Comparison of ENCODE assay signal across 7 mouse cellular contexts in the genomic region with DNA sequence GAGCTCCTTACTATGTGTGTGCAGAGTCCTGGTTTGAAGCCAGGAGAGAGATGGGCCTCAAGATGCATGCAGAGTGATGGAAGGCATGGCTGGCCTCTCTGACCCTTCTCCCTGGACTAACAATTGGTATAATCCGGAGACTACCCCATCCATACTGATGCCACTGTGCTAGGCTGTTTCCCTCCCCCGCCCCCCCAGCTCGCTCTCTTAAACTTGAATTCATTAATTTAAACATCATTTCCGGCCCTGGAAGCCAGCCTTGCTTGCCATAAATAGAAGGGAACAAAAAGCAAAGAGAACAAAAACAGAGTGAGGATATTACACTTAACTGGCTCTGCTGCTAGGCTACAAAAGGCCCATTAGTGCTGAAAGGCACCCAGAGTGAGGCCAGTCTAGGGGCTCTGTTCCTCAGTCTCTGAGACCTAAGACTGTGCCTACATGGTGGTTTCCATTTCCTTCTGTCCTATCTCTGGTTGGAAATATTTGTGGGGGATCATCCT. TPM values are rescaled to one million over a fixed set of nuclear protein-coding genes. Genes with fewer than 3 reads are reported as not detected.
DNase-seq lines count a peak whose midpoint lies in the region; ATAC-seq and TF ChIP-seq lines count a peak whose summit lies in the region.

No protein-coding gene starts in this region.

- no peak for TF ChIP-seq CTCF in cortical plate, adult 2 months (IDR thresholded peaks at IDR 0.05; ENCODE audit: extremely low read depth, insufficient read depth, low read length)

- DNase-seq in retina, embryonic 14.5 days (ENCODE audit: low spot score) = peak; percentile 38
- no peak for DNase-seq in gastrocnemius, postnatal 10 days
- no peak for DNase-seq in c-Kit-positive CD71-positive TER-119-positive erythroid progenitor cells, embryonic 14.5 days (ENCODE audit: low spot score)

- H3K36me3 ChIP-seq in embryonic facial prominence, embryonic 15.5 days = no peaks in the 10 kb centered on the region
- no peaks in the 10 kb centered on the region for H3K36me3 ChIP-seq in hindbrain, embryonic 13.5 days
- no peaks in the 10 kb centered on the region for H3K36me3 ChIP-seq in liver, embryonic 15.5 days (replicated peaks)

- H3K27me3 ChIP-seq in embryonic facial prominence, embryonic 15.5 days = no peaks in the 10 kb centered on the region
- H3K27me3 ChIP-seq in hindbrain, embryonic 13.5 days = no peaks in the 10 kb centered on the region
- H3K27me3 ChIP-seq in liver, embryonic 15.5 days = no peaks in the 10 kb centered on the region

- H3K9me3 ChIP-seq in embryonic facial prominence, embryonic 15.5 days (replicated peaks) = no peaks in the 10 kb centered on the region
- H3K9me3 ChIP-seq in hindbrain, embryonic 13.5 days = no peaks in the 10 kb centered on the region
- no peaks in the 10 kb centered on the region for H3K9me3 ChIP-seq in liver, embryonic 15.5 days (replicated peaks)

- H3K4me3 ChIP-seq in cortical plate, adult 2 months (ENCODE audit: insufficient read depth, low read length) = no peak overlapping the region
- no peak overlapping the region for H3K4me3 ChIP-seq in embryonic facial prominence, embryonic 15.5 days (replicated peaks)
- no peak overlapping the region for H3K4me3 ChIP-seq in hindbrain, embryonic 13.5 days
- H3K4me3 ChIP-seq in liver, embryonic 15.5 days (replicated peaks) = no peak overlapping the region

- peak overlapping the region; percentile 26 for H3K4me2 ChIP-seq in embryonic facial prominence, embryonic 15.5 days (replicated peaks)
- peak overlapping the region; percentile 19 for H3K4me2 ChIP-seq in hindbrain, embryonic 13.5 days
- no peak overlapping the region for H3K4me2 ChIP-seq in liver, embryonic 15.5 days

- peak overlapping the region; percentile 8; the same call in 1 of the 2 replicates for H3K27ac ChIP-seq in cortical plate, adult 2 months (ENCODE audit: insufficient read depth, low read length)
- peak overlapping the region; percentile 88 for H3K27ac ChIP-seq in embryonic facial prominence, embryonic 15.5 days (replicated peaks)
- peak overlapping the region; percentile 86 for H3K27ac ChIP-seq in hindbrain, embryonic 13.5 days
- H3K27ac ChIP-seq in liver, embryonic 15.5 days (replicated peaks) = peak overlapping the region; percentile 35; the same call in 1 of the 2 replicates

- peak; percentile 76 for ATAC-seq in embryonic facial prominence, embryonic 15.5 days (ENCODE audit: insufficient number of reproducible peaks, low FRiP score, low TSS enrichment, low read depth)
- ATAC-seq in hindbrain, embryonic 13.5 days (ENCODE audit: low FRiP score) = peak; percentile 75
- no peak for ATAC-seq in liver, embryonic 15.5 days (ENCODE audit: insufficient read depth)

- no peak for TF ChIP-seq POLR2A in cortical plate, adult 2 months (IDR thresholded peaks at IDR 0.05; ENCODE audit: extremely low read depth, insufficient read depth, low read length)

- no peak overlapping the region for H3K9ac ChIP-seq in embryonic facial prominence, embryonic 15.5 days
- 0 out of 2 replicates have a peak overlapping the region, but pooled peaks have one; percentile 29 for H3K9ac ChIP-seq in hindbrain, embryonic 13.5 days
- H3K9ac ChIP-seq in liver, embryonic 15.5 days = no peak overlapping the region

- peaks cover 15% of the 10 kb centered on the region for H3K4me1 ChIP-seq in cortical plate, adult 2 months (ENCODE audit: control insufficient read depth, insufficient read depth, low read length)
- H3K4me1 ChIP-seq in embryonic facial prominence, embryonic 15.5 days = peaks cover 37% of the 10 kb centered on the region
- peaks cover 34% of the 10 kb centered on the region for H3K4me1 ChIP-seq in hindbrain, embryonic 13.5 days (replicated peaks)
- H3K4me1 ChIP-seq in liver, embryonic 15.5 days (replicated peaks) = peaks cover 18% of the 10 kb centered on the region; the same call in 1 of the 2 replicates

- 47% methylated on average over 4 of the region's 4 CpGs for WGBS in embryonic facial prominence, embryonic 15.5 days
- whole genome bisulfite sequencing in hindbrain, embryonic 13.5 days = 20% methylated on average over 4 of the region's 4 CpGs
- 61% methylated on average over 4 of the region's 4 CpGs for WGBS in liver, embryonic 15.5 days (ENCODE audit: insufficient replicate concordance)

RNA-seq across cellular contexts. Expression of a gene that starts 9.0 kb away (rescaled TPM):
- 82.0 and 91.8 TPM in 2 replicates for polyA plus RNA-seq in cortical plate, adult 2 months (2012; rRNA removed)
- 32.6 and 36.7 TPM in 2 replicates for polyA plus RNA-seq in embryonic facial prominence, embryonic 15.5 days (2015; fragmentation: Nextera tagmentation; extraction: Ambion mirVana)
- 20.1 and 21.6 TPM in 2 replicates for polyA plus RNA-seq in hindbrain, embryonic 13.5 days (2015; fragmentation: Nextera tagmentation; extraction: Ambion mirVana)
- 2.6 and 3.0 TPM in 2 replicates for polyA plus RNA-seq in liver, embryonic 15.5 days (2015; fragmentation: Nextera tagmentation; extraction: Ambion mirVana)
- 10 to 100 TPM; 34.6 to 49.1 TPM for total RNA-seq in gastrocnemius, postnatal 10 days (2021)

RNA-seq across cellular contexts. Expression of a gene that starts 24.6 kb away (rescaled TPM):
- polyA plus RNA-seq in cortical plate, adult 2 months (2012; rRNA removed) = 97.3 and 102 TPM in 2 replicates
- 3.7 and 4.3 TPM in 2 replicates for polyA plus RNA-seq in embryonic facial prominence, embryonic 15.5 days (2015; fragmentation: Nextera tagmentation; extraction: Ambion mirVana)
- 2.8 and 3.1 TPM in 2 replicates for polyA plus RNA-seq in hindbrain, embryonic 13.5 days (2015; fragmentation: Nextera tagmentation; extraction: Ambion mirVana)
- 0.64 and 0.74 TPM in 2 replicates for polyA plus RNA-seq in liver, embryonic 15.5 days (2015; fragmentation: Nextera tagmentation; extraction: Ambion mirVana)
- total RNA-seq in gastrocnemius, postnatal 10 days (2021) = under 1 TPM; 0.18 to 0.47 TPM

RNA-seq across cellular contexts. Expression of a gene that starts 30.9 kb away (rescaled TPM):
- 176 and 187 TPM in 2 replicates for polyA plus RNA-seq in cortical plate, adult 2 months (2012; rRNA removed)
- polyA plus RNA-seq in embryonic facial prominence, embryonic 15.5 days (2015; fragmentation: Nextera tagmentation; extraction: Ambion mirVana) = 92.8 and 95.7 TPM in 2 replicates
- 86.0 and 89.9 TPM in 2 replicates for polyA plus RNA-seq in hindbrain, embryonic 13.5 days (2015; fragmentation: Nextera tagmentation; extraction: Ambion mirVana)
- 32.9 and 35.2 TPM in 2 replicates for polyA plus RNA-seq in liver, embryonic 15.5 days (2015; fragmentation: Nextera tagmentation; extraction: Ambion mirVana)
- 10 to 100 TPM; 47.2 to 60.9 TPM for total RNA-seq in gastrocnemius, postnatal 10 days (2021)

Comparison
In these comparisons a context has a peak if more than half of its experiments do, and no peak if none do; other contexts are left out.
1. H3K27ac ChIP-seq: peak in every context shown above with its lines; median percentile 88 in embryonic facial prominence, embryonic 15.5 days; 86 in hindbrain, embryonic 13.5 days; 35 in liver, embryonic 15.5 days; 8 in cortical plate, adult 2 months.
2. RNA of a gene that starts 24.6 kb away (polyA plus RNA-seq): 97.3 to 102 TPM in cortical plate, adult 2 months; 3.7 to 4.3 TPM in embryonic facial prominence, embryonic 15.5 days, 2.8 to 3.1 TPM in hindbrain, embryonic 13.5 days and 0.64 to 0.74 TPM in liver, embryonic 15.5 days; every median in the first group is over 10 times any median in the second.